Mouse (Mus musculus): ENCODE results near the gene Mtfr1l.

DNA sequence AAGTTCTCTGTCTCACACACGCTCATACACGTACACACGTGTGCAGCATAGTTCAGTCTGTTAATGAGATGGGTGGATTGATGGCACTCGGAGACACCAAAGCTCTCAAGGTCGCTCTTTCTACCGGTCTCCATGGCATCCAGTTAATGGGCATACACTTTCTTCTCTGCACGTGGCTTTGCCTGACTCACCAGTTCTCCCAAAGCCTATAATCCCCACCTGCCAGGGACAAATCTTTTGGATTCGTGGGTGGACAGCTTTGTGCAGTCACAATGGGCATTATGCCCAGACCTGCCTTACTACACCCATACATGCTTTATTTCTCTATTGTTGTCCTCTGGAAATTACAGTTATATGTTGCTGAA lies 582 bp upstream of the Mtfr1l start:
- TF ChIP-seq POLR2A (IDR thresholded peaks at IDR 0.05; ENCODE audit: borderline replicate concordance, low read depth, low read length) (no peak), CTCF (IDR thresholded peaks at IDR 0.05; ENCODE audit: low read depth, low read length) (no peak)

Measured in bone marrow macrophage, adult 2 months (primary cell).